In genomic region chr9:41953486-41953885, GRCm38 (mm10) we compare ENCODE assay signal across 8 mouse cellular contexts.
A peak's percentile ranks its signal among the peaks of the same experiment; 100 is the strongest.
DNase-seq lines count a peak whose midpoint lies in the region; ATAC-seq and TF ChIP-seq lines count a peak whose summit lies in the region.

No protein-coding gene starts in this region.

- no peaks in the 10 kb centered on the region for H3K36me3 ChIP-seq in forebrain, embryonic 11.5 days (ENCODE audit: control insufficient read depth, insufficient read depth, low read length)
- H3K36me3 ChIP-seq in heart, embryonic 15.5 days = no peaks in the 10 kb centered on the region

- H3K4me1 ChIP-seq in forebrain, embryonic 11.5 days (replicated peaks; ENCODE audit: control insufficient read depth, insufficient read depth, low read length) = peaks cover 23% of the 10 kb centered on the region
- peaks cover 27% of the 10 kb centered on the region for H3K4me1 ChIP-seq in heart, embryonic 15.5 days (replicated peaks)
- H3K4me1 ChIP-seq in lung, adult 2 months (ENCODE audit: control insufficient read depth, insufficient read depth, low read length) = no peaks in the 10 kb centered on the region

- TF ChIP-seq CTCF in lung, adult 2 months (IDR thresholded peaks at IDR 0.05; ENCODE audit: insufficient read depth, low read length) = no peak

- peak overlapping the region; percentile 23; the same call in 1 of the 2 replicates for H3K9ac ChIP-seq in forebrain, embryonic 11.5 days (ENCODE audit: low read length)
- H3K9ac ChIP-seq in heart, embryonic 15.5 days = no peak overlapping the region

- no peak overlapping the region for H3K4me3 ChIP-seq in forebrain, embryonic 11.5 days (ENCODE audit: low read depth, low read length)
- H3K4me3 ChIP-seq in heart, embryonic 15.5 days = no peak overlapping the region
- H3K4me3 ChIP-seq in lung, adult 2 months (replicated peaks; ENCODE audit: extremely low read depth, low read depth, low read length) = no peak overlapping the region

- TF ChIP-seq POLR2A in lung, adult 2 months (IDR thresholded peaks at IDR 0.05; ENCODE audit: borderline replicate concordance, extremely low read depth, low read depth, low read length) = no peak

- peak overlapping the region; percentile 48; the same call in 1 of the 2 replicates for H3K27ac ChIP-seq in forebrain, embryonic 11.5 days (ENCODE audit: low read depth, low read length)
- peak overlapping the region; percentile 62 for H3K27ac ChIP-seq in heart, embryonic 15.5 days

- H3K4me2 ChIP-seq in forebrain, embryonic 11.5 days (ENCODE audit: low read depth, low read length, severe bottlenecking) = no peak overlapping the region; the same call in 1 of the 2 replicates
- H3K4me2 ChIP-seq in heart, embryonic 15.5 days = peak overlapping the region; percentile 42

- no peaks in the 10 kb centered on the region for H3K27me3 ChIP-seq in forebrain, embryonic 11.5 days (ENCODE audit: control insufficient read depth, insufficient read depth, low read length)
- H3K27me3 ChIP-seq in heart, embryonic 15.5 days = no peaks in the 10 kb centered on the region

- H3K9me3 ChIP-seq in forebrain, embryonic 11.5 days (ENCODE audit: control insufficient read depth, low read length) = no peaks in the 10 kb centered on the region
- no peaks in the 10 kb centered on the region for H3K9me3 ChIP-seq in heart, embryonic 15.5 days (replicated peaks)

- WGBS in forebrain, embryonic 11.5 days = 10% methylated on average over 8 of the region's 8 CpGs
- 9% methylated on average over 8 of the region's 8 CpGs for WGBS in heart, embryonic 15.5 days
- 15% methylated on average over 8 of the region's 8 CpGs for WGBS in lung, adult 2 months

- no peak for ATAC-seq in forebrain, embryonic 11.5 days (replicated peaks; ENCODE audit: low FRiP score)
- ATAC-seq in heart, embryonic 15.5 days (replicated peaks; ENCODE audit: insufficient number of reproducible peaks, insufficient read depth, low FRiP score, low read depth) = no peak
- no peak for ATAC-seq in monocyte, adult 5-6 weeks (replicated peaks; ENCODE audit: insufficient number of reproducible peaks, low FRiP score, low TSS enrichment, poor library complexity, severe bottlenecking)

- DNase-seq in 416B (ENCODE audit: low read depth) = peak; percentile 12
- peak; percentile 50 for DNase-seq in Muller cell, postnatal 12 days (ENCODE audit: inconsistent ontology term)
- DNase-seq in forebrain, embryonic 11.5 days (ENCODE audit: low spot score) = peak; percentile 73
- peak; percentile 82 for DNase-seq in layer of hippocampus, adult 11-12 months (ENCODE audit: low spot score)
- DNase-seq in lung, adult 2 months = peak; percentile 9
- DNase-seq in right cerebral cortex, postnatal 10 days (ENCODE audit: low spot score in 2 of 2) = peak; percentile 89

Comparison
In these comparisons a context has a peak if more than half of its experiments do, and no peak if none do; other contexts are left out.
1. DNase-seq: peak in every context shown above with its lines; median percentile 89 in right cerebral cortex, postnatal 10 days; 82 in layer of hippocampus, adult 11-12 months; 73 in forebrain, embryonic 11.5 days; 50 in Muller cell, postnatal 12 days; 12 in 416B; 9 in lung, adult 2 months.